Mouse (Mus musculus) forebrain, embryonic 11.5 days (tissue): ENCODE data around the gene Pdpn. TPM values are rescaled to one million over a fixed set of nuclear protein-coding genes. Genes with fewer than 3 reads are reported as not detected.

ENCODE experiments used
- ATAC-seq: fragments of 200-750 bp; cut with Nextera tagmentation; replicated peaks from 2 replicates; pipeline ENCODE4 v1.8.0; 2017; ENCODE audit warnings: moderate TSS enrichment; ENCODE audit not compliant: low FRiP score
- DNase-seq: peaks from one replicate; pipeline ENCODE4 v3.0.0-alpha.2; 2017; ENCODE audit warnings: low spot score
- H3K27ac ChIP-seq: fragments of 300-500 bp; sonication (generic); 2 replicates; pipeline ENCODE4 v1.5.1; 2014; ENCODE audit warnings: low read depth, low read length
- H3K27me3 ChIP-seq: fragments of 300-500 bp; sonication (generic); 2 replicates; pipeline ENCODE4 v1.6.1; 2014; ENCODE audit warnings: mild to moderate bottlenecking, low read length, mixed read lengths; ENCODE audit not compliant: control insufficient read depth, insufficient read depth
- H3K36me3 ChIP-seq: fragments of 300-500 bp; sonication (generic); 2 replicates; pipeline ENCODE4 v1.6.1; 2014; ENCODE audit warnings: mild to moderate bottlenecking, low read length, moderate library complexity, mixed read lengths; ENCODE audit not compliant: control insufficient read depth, insufficient read depth
- H3K4me1 ChIP-seq: fragments of 300-500 bp; sonication (generic); replicated peaks from 2 replicates; pipeline ENCODE4 v1.6.1; 2014; ENCODE audit warnings: low read length, mixed read lengths; ENCODE audit not compliant: control insufficient read depth, insufficient read depth
- H3K4me2 ChIP-seq: fragments of 300-500 bp; sonication (generic); 2 replicates; pipeline ENCODE4 v1.6.1; 2014; ENCODE audit warnings: low read depth, mild to moderate bottlenecking, low read length, moderate library complexity, mixed read lengths; ENCODE audit not compliant: severe bottlenecking
- H3K4me3 ChIP-seq: fragments of 300-500 bp; sonication (generic); 2 replicates; pipeline ENCODE4 v1.5.1; 2014; ENCODE audit warnings: low read depth, low read length
- H3K9ac ChIP-seq: fragments of 300-500 bp; sonication (generic); 2 replicates; pipeline ENCODE4 v1.6.1; 2014; ENCODE audit warnings: low read length
- H3K9me3 ChIP-seq: fragments of 300-500 bp; sonication (generic); 2 replicates; pipeline ENCODE4 v1.6.1; 2016; ENCODE audit warnings: low read length, mixed read lengths; ENCODE audit not compliant: control insufficient read depth
- WGBS: fragments of 180-500 bp; shearing (Covaris S2); extraction: QIAGEN DNeasy Blood & Tissue Kit; methylation state at CpG from one replicate; pipeline ENCODE4 v1.1.7; 2014; 5-methylcytosine and 5-hydroxymethylcytosine counted together
- polyA plus RNA-seq: library from polyadenylated mRNA; unstranded; fragments of >200 nt; fragmentation: Nextera tagmentation; extraction: Ambion mirVana; gene quantifications from 2 replicates; pipeline ENCODE4 v1.2.1, GENCODE M21; 2014

Pdpn gene
- polyA plus RNA-seq, 1 experiment from 2014 or later, result 75.8 TPM

- no peak overlapping the region for H3K9ac ChIP-seq
- WGBS, result 47% methylated on average over 11 of the region's 11 CpGs
- H3K4me3 ChIP-seq, result no peak overlapping the region
- no peaks in the 10 kb centered on the region for H3K27me3 ChIP-seq
- H3K4me2 ChIP-seq, result no peak overlapping the region
- no peaks in the 10 kb centered on the region for H3K9me3 ChIP-seq
- H3K36me3 ChIP-seq, result no peaks in the 10 kb centered on the region
- no peak overlapping the region for H3K27ac ChIP-seq
- H3K4me1 ChIP-seq, result peaks cover 3% of the 10 kb centered on the region; the same call in 1 of the 2 replicates
- ATAC-seq, result no peak
- DNase-seq, result no peak
Measured at GRCm38 (mm10) chr4:143302279-143302890, 3.0 kb upstream of the Pdpn start.

DNA sequence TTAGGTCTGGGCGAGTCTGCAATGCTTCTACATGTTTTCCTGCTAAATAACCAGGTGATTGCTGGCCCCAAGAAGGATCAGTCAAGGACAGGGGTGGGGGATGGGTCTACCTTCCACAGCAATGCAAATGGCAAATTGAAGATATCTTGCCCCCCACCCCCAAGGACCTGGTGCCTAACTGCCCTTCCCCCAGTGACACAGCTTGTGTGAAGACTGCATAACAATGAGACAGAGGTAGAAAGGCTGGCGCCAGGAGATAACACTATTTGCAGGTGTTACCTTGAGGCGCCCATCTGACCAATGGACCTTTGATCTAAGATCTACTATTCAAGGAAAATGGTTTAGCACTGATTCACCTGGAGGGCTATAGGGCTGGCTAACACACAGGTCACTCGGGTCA, 2.5 kb upstream of the Pdpn start:
- H3K4me1 ChIP-seq, result peaks cover 7% of the 10 kb centered on the region; the same call in 1 of the 2 replicates
- H3K4me3 ChIP-seq, result no peak overlapping the region

GRCm38 (mm10) chr4:143301042-143301441, 1.7 kb upstream of the Pdpn start:
- Histone ChIP-seq H3K9ac (no peak overlapping the region), H3K36me3 (no peaks in the 10 kb centered on the region), H3K4me1 (peaks cover 9% of the 10 kb centered on the region; the same call in 1 of the 2 replicates), H3K4me3 (peak overlapping the region; percentile 52; the same call in 1 of the 2 replicates), H3K27ac (no peak overlapping the region), H3K9me3 (no peaks in the 10 kb centered on the region), H3K27me3 (no peaks in the 10 kb centered on the region), H3K4me2 (peak overlapping the region; percentile 5; the same call in 1 of the 2 replicates)
- DNase-seq (no peak), ATAC-seq (no peak)
- 70% methylated on average over 5 of the region's 5 CpGs for WGBS

More for the DNA sequence above, 2.5 kb upstream of the Pdpn start:
- Histone ChIP-seq H3K9ac (no peak overlapping the region), H3K9me3 (no peaks in the 10 kb centered on the region), H3K36me3 (no peaks in the 10 kb centered on the region), H3K27ac (no peak overlapping the region), H3K27me3 (no peaks in the 10 kb centered on the region), H3K4me2 (no peak overlapping the region)
- DNase-seq (no peak), ATAC-seq (no peak)
- WGBS, result 45% methylated on average over 4 of the region's 4 CpGs

GRCm38 (mm10) chr4:143300113-143300688, 837 bp upstream of the Pdpn start:
- peaks cover 10% of the 10 kb centered on the region; the same call in 1 of the 2 replicates for H3K4me1 ChIP-seq
- WGBS, result 9% methylated on average over 12 of the region's 12 CpGs
- H3K9me3 ChIP-seq, result no peaks in the 10 kb centered on the region
- ATAC-seq (no peak), DNase-seq (no peak)
- H3K36me3 ChIP-seq, result no peaks in the 10 kb centered on the region
- H3K27ac ChIP-seq, result no peak overlapping the region
- peak overlapping the region; percentile 52 for H3K4me3 ChIP-seq
- H3K4me2 ChIP-seq, result peak overlapping the region; percentile 70
- H3K27me3 ChIP-seq, result no peaks in the 10 kb centered on the region
- H3K9ac ChIP-seq, result peak overlapping the region; percentile 61

DNA sequence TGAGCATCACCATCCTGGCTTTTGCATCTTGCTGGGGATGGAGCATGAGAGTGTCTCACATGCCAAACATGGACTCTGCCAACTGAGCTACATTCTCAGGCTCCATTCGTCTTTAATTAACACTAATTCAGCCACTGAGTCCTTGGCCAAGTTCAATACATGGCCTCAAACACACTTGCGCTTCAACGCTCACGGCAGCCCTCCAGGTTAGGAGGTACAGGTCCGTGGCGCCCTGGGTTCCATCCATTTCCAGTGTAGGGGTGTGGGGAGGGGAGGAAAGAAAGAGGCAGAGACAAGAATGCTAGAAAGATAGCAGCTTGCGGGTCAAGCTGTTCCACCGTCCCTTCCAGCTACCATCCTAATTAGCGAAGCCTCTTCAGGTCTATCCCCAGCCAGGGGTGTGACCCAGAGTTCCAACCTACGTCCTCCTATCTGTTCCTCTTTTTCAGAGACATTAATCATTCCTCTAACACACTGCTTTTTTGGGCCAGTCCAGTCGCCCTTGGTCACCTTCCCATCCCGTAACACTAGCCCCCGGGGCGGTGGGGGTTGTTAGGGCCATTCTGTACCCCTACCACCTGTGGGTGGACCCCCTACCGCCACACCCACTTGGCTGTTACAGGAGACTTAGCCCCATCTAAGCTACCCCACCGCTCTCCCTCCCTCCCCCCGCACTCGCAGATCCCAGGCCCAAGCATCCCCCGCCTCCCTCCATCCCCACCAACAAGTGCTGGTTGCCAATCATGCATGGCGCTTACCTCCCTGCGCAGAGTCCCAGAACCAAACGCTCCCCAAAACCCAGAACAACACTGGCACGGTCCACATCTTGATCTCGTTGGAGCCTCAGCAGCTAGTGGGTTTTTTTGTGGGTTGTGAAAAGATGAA, 691 bp downstream of the Pdpn start:
- Histone ChIP-seq H3K9me3 (no peaks in the 10 kb centered on the region), H3K36me3 (no peaks in the 10 kb centered on the region), H3K4me2 (peak overlapping the region; percentile 70), H3K4me1 (peaks cover 10% of the 10 kb centered on the region; the same call in 1 of the 2 replicates), H3K9ac (peak overlapping the region; percentile 61), H3K27me3 (no peaks in the 10 kb centered on the region), H3K27ac (peak overlapping the region; percentile 19; the same call in 1 of the 2 replicates), H3K4me3 (peak overlapping the region; percentile 52)
- 1% methylated on average over 24 of the region's 24 CpGs for WGBS
- DNase-seq (peak; percentile 76), ATAC-seq (peak; percentile 54)

- Histone ChIP-seq H3K27me3 (no peaks in the 10 kb centered on the region), H3K4me2 (peak overlapping the region; percentile 70), H3K27ac (peak overlapping the region; percentile 68), H3K4me3 (peak overlapping the region; percentile 52), H3K36me3 (peaks cover 2% of the 10 kb centered on the region; the same call in 1 of the 2 replicates), H3K4me1 (peaks cover 10% of the 10 kb centered on the region; the same call in 1 of the 2 replicates), H3K9ac (peak overlapping the region; percentile 61), H3K9me3 (no peaks in the 10 kb centered on the region)
- ATAC-seq (peak; percentile 64), DNase-seq (peak; percentile 65)
- whole genome bisulfite sequencing, result 2% methylated on average over 12 of the region's 12 CpGs
Measured at GRCm38 (mm10) chr4:143297016-143297556, 2.3 kb downstream of the Pdpn start.

- DNase-seq (no peak), ATAC-seq (no peak)
- Histone ChIP-seq H3K4me3 (no peak overlapping the region), H3K4me1 (peaks cover 10% of the 10 kb centered on the region; the same call in 1 of the 2 replicates), H3K27ac (no peak overlapping the region), H3K4me2 (peak overlapping the region; percentile 15; the same call in 1 of the 2 replicates), H3K9ac (no peak overlapping the region), H3K36me3 (peaks cover 2% of the 10 kb centered on the region; the same call in 1 of the 2 replicates), H3K27me3 (no peaks in the 10 kb centered on the region), H3K9me3 (no peaks in the 10 kb centered on the region)
- 72% methylated on average over 5 of the region's 5 CpGs for WGBS
Measured at GRCm38 (mm10) chr4:143296153-143296552, 3.2 kb downstream of the Pdpn start.

DNA sequence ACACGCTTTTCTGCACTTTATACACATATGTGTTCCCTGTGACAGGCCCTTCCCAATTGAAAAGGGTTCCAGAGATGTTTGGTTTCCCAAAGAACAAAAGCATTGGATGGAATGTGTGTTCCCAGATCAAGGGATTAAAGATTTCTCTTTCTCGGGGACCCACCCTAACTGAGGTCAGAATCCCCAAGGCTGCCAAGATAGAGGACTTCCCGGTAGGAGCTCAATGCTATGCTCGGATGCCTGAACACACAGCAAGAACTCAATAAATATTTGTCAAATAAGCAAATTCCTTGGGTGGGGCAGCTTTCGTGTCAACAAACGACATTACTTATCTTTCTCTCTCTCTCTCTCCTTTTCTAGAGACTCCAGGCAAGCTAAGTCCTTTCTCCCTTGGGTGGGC, 5.0 kb downstream of the Pdpn start:
- H3K4me3 ChIP-seq, result no peak overlapping the region
- H3K4me2 ChIP-seq, result no peak overlapping the region
- H3K36me3 ChIP-seq, result peaks cover 2% of the 10 kb centered on the region; the same call in 1 of the 2 replicates
- no peaks in the 10 kb centered on the region for H3K9me3 ChIP-seq
- WGBS, result 75% methylated on average over 6 of the region's 6 CpGs
- DNase-seq (no peak), ATAC-seq (no peak)
- H3K9ac ChIP-seq, result no peak overlapping the region
- H3K27me3 ChIP-seq, result no peaks in the 10 kb centered on the region
- no peak overlapping the region for H3K27ac ChIP-seq
- H3K4me1 ChIP-seq, result peaks cover 7% of the 10 kb centered on the region; the same call in 1 of the 2 replicates
